Mouse (Mus musculus): ENCODE data around the gene C2cd2l.
A peak's percentile ranks its signal among the peaks of the same experiment; 100 is the strongest.
"Not testable (repeated sequence)": the region's sequence is repeated elsewhere in the genome, so short reads cannot be mapped to it uniquely, and the experiment has no call there.

The C2cd2l gene

DNA sequence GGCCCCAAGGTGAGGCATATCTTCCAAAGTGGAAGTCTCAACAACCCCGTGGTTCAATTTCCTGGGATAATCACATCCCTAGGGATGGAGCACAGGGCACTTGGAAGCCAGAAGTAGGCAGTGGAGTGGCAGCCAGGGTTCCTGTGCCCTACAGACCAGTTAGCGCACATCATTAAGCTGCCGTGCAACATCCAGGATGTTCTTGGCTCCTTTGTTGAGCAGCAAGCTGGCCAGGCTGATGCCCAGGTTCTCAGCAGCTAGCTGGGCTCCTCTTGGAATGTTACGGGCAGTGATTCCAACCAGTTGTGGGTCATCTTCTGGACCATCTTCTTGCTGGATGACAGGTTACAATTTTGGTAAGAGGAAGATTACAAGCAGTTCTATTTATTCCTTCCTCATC is 16.4 kb upstream of the C2cd2l start:
- DNase-seq (ENCODE audit: inconsistent age in 2 of 2, low spot score in 1 of 2): not testable (repeated sequence)

DNA sequence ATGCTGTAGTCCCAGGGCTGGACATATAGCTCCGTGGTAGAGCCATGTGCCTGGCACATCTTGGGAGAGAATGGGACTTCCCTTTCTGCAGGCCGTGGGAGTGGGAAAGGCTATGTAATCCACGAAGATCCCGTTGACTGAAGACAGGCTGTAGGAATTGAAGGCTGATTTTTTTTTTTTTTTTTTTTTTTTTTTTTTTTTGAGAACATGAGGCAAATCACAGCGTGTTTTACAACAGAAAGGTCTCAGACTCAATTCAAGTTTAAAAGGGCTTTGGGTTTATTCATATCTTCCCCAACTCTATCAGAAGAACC is 16.0 kb upstream of the C2cd2l start:
- DNase-seq (ENCODE audit: inconsistent age in 2 of 2, low spot score in 1 of 2): no peak

DNA sequence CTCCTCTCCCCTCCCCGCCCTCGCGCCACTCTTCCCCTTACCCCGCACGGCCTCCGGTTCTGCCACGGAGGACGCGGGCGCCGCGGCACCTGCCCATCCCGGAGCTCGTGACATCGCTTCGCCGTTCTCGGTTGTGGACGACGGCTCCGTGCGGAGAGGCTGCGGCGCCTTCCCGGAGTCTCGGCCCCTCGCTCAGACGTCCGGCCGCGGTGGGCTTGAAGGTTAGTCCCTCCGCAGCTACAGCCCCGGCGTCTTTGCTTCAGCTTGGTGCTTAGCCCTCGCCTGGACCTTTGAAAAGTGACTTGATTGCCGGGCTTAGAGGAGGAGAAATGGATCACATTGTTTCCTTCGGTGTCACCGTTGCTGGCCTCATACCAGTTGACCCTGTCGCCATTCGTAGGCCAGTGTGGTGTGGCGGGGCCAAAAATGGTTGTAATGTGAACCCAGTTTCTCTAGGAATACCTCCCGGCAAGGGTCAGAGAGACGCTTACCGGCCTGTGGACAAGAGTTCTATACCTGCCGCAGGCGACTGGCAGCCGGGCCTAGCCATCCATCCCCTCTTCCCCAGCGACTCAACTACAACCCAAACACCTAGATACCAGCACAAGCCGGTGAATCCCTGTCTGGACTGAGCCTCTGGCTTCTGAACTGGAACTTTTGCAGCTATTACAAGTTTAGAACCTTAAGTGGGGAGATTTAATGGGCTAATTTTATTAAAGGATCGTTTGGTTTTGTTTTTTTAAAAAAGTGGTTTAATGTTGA is 15.4 kb upstream of the C2cd2l start:
- DNase-seq (ENCODE audit: inconsistent age in 2 of 2, low spot score in 1 of 2): peak; percentile 61 to 86

DNA sequence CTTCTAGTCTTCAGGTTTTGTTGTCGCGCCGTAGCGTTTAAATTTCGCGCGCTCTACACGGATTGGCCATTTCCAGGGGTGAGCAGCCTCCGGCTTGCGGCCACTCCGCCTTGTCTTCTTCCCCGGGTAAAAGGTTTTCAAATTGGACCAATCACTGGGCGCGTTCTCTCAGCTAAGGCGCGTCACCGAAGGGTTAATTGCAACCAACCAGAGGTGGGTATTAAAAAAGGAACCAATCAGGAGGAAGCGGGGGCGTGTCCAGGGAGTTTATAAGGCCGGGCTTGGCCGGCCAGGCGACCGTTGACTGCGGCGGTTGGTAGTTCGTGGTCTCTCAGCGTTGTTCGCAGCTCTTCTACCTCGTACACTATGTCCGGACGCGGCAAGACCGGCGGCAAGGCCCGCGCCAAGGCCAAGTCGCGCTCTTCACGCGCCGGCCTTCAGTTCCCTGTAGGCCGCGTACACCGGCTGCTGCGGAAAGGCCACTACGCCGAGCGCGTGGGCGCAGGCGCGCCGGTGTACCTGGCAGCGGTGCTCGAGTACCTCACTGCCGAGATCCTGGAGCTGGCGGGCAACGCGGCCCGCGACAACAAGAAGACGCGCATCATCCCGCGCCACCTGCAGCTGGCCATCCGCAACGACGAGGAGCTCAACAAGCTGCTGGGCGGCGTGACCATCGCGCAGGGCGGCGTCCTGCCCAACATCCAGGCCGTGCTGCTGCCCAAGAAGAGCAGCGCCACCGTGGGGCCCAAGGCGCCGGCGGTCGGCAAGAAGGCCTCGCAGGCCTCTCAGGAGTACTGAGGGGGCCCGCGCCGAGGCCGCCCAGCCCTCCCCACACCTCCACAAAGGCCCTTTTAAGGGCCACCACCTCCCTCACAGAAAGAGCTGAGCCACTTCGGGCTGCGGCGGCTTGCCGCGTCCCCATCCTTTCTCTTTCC is 14.6 kb upstream of the C2cd2l start, which contains the start of gene H2afx:
Gene H2afx, plus strand, starts transcription at position 299 of the 935 bp plus-strand sequence.
- DNase-seq (ENCODE audit: inconsistent age in 2 of 2, low spot score in 1 of 2): peak; percentile 99

DNA sequence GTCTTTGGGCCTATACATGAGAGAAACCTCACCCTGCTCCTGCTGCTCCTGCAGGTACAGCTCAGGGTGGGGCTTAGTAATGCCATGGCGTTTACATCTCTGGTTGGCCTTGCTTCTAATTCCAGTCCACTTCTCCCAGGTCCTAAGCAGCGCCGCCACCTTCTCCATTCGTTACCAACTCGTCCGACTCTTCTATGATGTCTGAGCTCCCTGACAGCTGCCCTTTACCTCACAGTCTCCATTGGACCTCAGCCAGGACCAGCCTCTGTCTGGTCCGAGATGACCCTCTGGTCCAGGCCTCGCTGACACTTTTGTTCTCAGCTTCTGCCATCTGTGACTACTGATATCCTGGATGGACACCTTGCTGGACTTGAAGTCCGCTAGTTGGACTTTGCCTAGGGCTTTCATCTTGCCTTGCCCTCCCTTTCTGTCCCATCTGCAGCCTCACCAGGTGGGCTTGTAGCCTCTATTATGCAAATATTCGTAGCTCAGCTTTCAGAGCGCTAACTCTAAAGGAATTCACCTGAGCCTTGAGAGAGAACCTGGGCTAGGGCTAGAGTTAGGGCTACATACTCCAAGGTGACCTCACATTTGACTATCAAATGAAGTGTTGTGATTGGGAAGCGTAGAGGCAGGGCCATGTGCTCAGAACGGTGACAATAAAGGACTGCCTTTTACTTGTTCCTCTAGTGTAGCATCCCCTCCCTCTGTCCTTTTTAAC is 13.0 kb upstream of the C2cd2l start:
- no peak for DNase-seq (ENCODE audit: inconsistent age in 2 of 2, low spot score in 1 of 2)

DNA sequence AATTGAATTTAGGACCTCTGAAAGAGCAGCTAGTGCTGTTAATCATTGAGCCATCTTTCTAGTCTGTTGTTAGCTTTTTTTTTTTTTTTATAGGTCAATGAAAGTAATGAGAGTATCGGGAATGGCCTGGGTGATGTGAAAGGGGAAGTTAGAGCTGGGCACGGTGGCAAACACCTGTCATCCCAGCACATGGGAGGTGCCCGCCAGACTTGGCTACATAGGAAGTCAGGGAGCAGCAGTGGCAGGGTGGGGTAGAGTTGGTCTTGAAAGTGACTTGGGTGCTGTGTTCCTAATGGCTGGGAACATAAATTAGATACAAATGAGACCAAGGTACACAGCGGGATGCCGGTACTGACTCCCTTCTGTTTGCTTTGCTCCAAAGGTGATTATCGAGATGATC is 10.7 kb upstream of the C2cd2l start:
- DNase-seq (ENCODE audit: inconsistent age in 2 of 2, low spot score in 1 of 2): no peak

DNA sequence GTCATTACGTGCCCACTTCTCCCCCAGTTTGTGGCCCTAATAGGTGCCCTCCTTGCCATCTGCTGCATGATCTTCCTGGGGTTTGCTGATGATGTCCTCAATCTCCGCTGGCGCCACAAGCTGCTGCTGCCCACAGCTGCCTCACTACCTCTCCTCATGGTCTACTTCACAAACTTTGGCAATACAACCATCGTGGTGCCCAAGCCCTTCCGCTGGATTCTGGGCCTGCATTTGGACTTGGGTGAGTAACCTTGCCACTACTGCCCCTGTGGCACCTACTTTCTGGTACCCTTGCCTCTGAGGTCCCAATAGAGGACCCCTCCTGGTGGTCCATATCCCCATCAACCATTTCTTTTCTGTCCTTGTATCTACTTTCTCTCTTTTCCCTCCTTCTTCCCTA is 7.8 kb upstream of the C2cd2l start:
- no peak for DNase-seq (ENCODE audit: inconsistent age in 2 of 2, low spot score in 1 of 2)

DNA sequence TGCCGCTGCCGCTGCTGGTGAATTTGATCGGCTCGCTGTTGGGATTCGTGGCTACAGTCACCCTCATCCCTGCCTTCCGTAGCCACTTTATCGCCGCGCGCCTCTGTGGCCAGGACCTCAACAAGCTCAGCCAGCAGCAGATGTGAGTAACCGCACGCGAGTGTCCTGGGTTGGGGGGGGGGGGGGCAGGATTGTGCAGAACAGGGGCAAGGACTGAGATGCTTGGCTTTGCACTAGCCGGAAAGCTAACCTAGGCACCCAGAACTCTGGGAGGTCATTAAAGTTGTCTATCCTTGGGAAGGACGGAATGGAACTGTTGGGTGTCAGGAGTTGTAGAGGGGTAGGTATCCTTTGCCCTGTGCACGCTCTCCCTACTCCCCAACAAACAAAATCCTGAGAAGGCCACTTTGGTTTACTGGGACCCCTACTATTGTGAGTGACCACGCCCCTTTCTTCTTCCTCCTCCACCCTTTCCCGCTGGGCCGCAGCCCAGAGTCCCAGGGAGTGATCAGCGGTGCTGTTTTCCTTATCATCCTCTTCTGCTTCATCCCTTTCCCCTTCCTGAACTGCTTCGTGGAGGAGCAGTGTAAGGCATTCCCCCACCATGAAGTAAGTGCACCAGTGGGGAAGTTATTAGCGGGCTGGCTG is 7.1 kb upstream of the C2cd2l start:
- DNase-seq (ENCODE audit: inconsistent age in 2 of 2, low spot score in 1 of 2): peak in 1 of 2 experiments; percentile 78

DNA sequence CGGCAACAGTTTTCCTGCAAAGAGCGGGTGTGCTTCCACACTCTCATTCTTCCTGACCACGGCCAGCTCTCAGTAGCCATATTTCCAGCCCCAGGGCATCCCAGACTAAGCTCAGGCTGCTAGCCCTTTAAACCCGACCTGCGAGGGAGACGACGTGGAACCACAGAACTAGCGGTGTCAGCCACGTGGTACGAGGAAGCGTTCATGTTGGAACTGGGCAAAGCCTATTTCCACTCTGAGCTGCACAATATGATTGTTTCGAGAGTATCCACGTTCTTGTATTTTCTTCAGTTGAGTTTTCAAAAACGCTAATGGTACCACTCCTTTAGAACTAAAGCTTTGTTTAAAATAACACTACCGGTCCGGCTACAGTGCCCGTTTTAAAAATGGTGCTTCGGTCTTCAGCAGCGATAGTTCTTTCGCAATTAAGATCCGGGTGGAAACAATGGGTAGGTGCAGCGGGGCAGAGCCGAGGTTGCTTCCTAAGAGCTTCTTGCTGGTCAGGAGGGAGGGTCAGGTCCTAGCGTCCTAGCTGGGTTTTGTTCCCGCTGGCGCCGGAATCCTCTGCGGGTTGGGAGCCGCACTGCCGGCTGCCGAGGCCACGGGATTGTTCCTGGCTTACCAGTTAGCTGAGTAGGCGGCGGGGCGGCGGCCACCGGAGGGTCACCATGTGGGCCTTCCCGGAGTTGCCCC is 6.4 kb upstream of the C2cd2l start:
- DNase-seq (ENCODE audit: inconsistent age in 2 of 2, low spot score in 1 of 2): peak; percentile 89 to 96

DNA sequence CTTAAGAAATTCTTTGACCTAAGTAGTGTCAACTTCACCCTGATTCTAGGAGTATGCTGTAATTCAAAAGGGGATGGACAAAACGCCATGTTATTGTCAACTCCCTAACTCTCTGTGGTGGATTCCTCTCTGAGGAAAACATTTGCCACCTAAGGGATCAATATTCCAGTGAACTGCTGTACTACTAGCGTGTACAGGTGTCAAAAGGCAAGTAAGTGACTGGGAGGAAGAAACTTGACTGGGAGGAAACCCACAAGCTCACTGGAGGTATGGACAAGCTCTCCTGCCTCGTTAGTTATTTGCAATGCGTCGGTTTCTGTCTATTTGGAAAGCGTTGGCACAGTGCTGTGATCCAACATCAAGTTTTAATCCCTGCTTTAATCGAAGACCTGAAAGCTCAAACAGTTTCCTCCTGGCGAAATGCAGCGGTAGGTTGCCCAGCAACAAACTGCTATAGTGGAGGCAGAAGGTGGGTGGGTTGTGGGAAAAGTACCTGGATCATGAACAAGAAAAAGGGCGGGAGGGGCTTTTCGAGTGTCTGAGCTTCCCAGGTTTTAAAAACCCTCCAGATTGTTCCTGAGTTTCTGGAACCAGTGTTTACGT is 5.8 kb upstream of the C2cd2l start, which contains the start of gene Dpagt1:
Gene Dpagt1, plus strand, starts transcription at position 252 of the 603 bp plus-strand sequence.
- DNase-seq (ENCODE audit: inconsistent age in 2 of 2, low spot score in 1 of 2): no peak

DNA sequence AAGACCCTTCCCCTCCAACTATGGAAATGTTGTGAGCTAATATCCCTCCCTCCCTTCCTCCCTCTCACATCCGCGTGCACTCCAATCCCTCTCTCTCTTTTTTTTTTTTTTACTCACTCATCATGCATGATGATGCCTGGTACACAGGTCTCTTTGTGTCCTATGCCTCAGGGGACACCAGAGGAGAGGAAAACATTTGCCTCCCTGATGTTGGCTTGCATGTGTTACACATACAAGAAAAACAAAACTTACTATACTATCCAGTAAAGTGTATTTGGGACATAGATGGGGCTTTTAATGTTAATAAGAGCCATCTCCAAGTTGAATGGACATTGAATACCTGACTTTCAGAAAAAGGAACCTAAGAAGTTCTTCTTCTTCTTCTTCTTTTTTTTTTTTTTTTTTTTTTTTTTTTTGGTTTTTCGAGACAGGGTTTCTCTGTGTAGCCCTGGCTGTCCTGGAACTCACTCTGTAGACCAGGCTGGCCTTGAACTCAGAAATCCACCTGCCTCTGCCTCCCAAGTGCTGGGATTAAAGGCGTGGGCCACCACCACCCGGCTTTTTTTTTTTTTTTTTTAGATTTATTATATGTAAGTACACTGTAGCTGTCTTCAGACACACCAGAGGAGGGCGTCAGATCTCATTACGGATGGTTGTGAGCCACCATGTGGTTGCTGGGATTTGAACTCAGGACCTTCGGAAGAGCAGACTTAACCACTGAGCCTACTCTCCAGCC is 5.1 kb upstream of the C2cd2l start:
- not testable (repeated sequence) for DNase-seq (ENCODE audit: inconsistent age in 2 of 2, low spot score in 1 of 2)

DNA sequence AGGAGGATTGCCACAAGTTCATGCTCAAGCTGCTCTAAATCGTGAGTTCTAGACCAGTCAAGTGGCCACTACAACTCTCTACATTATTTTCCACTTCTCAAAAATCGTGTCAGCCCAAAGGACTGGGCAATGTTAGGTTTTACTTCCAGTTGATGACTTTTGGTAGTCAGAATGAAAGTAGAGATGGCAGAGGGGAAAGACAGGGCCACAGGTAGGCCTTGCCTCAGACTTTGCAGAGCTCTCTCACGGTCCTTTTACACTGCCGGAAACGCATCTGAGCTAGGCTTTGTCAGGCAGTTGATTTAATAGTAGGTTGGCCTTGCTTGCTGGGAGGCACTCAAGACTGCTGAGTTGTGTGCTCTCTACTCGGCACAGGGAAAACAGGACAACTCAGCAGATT is 4.1 kb upstream of the C2cd2l start:
- DNase-seq (ENCODE audit: inconsistent age in 2 of 2, low spot score in 1 of 2): peak; percentile 73 to 86

DNA sequence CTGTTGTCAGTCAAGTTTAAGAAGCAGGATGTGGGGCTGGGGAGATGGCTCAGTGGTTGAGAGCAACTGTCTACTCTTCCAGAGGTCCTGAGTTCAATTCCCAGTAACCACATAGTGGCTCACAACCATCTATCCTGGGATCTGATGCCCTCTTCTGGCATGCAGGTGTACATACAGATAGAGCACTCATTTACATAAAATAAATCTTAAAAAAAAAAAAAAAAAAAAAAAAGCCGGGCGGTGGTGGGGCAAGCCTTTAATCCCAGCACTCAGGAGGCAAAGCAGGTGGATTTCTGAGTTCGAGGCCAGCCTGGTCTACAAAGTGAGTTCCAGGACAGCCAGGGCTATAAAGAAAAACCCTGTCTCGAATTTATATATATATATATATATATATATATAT is 3.6 kb upstream of the C2cd2l start:
- DNase-seq (ENCODE audit: inconsistent age in 2 of 2, low spot score in 1 of 2): not testable (repeated sequence)

DNA sequence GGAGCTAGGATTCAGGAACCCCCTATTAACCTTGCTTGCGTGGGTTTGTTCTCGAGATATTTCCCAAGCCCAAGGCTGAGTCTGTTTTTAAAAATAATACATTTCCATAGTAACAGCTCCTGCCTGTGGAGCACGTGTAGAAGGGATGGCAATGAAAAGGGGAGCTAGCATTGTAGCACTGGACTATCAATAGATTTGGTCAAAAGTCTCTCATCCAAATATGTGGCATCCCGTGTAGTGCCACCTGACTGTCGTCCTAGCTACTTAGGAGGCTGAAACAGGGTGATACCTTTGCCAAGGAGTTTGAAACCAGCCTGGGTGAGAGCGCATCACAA is 681 bp upstream of the C2cd2l start:
- no peak for DNase-seq (ENCODE audit: inconsistent age in 2 of 2, low spot score in 1 of 2)

DNA sequence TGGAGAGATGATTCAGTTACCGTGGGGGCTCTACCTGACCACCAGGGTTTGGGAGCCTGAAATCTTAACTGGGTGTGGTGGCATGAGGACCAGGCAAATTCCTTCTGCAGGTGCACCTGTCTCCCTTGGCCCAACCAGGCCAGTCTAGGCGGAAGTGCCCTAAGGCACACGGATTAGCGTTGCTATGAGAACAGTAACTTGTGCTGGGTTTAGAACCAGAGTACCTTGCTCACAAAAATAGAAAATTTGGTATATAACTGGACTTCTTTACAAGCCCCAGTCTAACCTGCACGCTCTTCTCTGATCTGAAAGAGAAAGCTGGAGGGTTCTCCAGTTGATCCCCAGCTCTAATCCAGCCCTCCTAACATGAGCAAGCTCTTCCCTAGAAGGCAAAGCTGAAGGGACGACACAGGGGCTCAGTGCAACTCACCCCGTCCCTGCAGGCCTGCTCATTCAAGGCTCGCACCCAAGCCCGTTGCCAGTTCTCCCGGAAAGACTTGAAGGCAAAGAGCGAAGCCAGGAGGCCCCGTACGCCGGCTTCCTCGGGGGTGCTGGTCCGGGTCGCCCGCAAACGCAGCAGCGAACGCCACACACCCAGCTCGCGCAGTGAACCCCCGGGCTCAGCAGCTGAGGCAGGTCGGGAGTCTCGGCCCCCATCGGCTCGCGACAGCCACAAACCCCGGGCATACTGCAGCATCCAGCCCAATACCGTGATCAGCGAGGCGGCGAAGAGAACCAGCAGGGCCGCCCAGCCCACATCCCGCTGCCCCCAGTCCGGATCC is 789 bp downstream of the C2cd2l start:
- DNase-seq (ENCODE audit: inconsistent age in 2 of 2, low spot score in 1 of 2): peak in 1 of 2 experiments; percentile 83

DNA sequence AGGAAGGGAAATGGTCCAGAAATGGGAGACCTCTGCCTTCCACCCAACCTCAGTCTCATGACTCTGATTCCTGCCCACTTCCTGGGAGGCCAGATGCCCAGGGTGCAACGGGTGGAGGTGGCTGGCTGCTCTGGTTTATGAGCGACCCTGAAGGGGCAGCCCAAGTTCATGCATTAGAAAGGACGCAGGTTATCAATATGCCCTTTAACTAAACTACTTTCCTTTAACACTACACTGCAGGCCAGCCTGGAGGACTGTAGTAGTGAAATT is 1.3 kb downstream of the C2cd2l start:
- peak in 1 of 2 experiments; percentile 76 for DNase-seq (ENCODE audit: inconsistent age in 2 of 2, low spot score in 1 of 2)

DNA sequence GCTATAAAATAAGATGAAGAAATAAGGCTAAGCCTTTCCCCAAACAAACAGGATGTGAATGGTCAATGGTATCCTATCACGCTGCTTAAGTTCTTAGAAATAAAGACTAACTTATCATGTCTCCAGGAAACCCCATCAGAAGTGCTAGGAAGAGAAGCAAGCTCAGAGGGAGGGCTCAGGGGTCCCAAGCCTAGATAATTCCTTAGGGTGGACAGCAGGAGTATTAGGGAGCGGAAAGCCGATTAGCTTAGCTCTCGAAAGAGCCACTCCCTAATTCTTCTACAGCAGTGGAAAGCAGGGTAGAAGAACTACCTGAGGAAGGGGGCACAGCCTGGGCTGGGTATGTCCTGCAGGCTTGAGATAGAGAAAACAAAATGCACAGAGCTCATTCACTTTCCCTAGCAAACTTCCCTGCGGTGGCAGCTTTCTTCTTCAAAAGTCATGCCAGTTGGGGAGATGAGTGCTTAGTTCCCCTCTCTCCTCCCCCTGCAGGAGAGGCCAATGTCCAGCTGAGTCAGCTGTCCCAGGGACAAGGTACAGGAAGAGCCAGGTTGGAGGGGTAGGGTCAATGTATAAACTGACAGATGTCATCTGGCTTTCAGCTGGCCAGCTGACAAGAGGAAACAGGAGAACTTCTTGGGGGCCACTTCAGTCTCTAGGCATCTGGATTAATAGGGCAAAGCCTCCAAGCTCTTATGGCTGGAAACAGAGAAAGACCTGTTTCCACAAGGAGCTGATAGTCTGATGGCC is 1.8 kb downstream of the C2cd2l start:
- DNase-seq (ENCODE audit: inconsistent age in 2 of 2, low spot score in 1 of 2): peak in 1 of 2 experiments; percentile 8

DNA sequence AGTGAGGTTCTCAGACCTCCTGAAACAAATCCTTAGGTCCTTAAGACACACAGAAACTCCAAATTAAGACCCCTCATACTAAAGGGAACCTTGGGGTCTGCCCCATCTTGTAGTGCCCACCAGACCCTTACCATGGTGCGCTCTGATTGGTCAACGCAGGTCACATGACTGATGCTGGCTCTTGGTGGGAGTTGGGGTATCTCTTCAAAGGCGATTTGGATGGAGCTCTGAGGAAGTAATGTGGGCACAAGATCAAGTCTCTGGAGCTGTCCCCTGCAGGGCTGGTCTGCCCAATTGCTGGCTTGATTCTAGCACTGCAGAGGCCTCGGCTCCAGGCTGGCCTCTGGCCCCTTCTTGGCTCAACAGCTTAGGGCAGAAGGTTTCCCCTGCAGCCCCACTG is 2.6 kb downstream of the C2cd2l start:
- no peak for DNase-seq (ENCODE audit: inconsistent age in 2 of 2, low spot score in 1 of 2)

All from adrenal gland, adult (tissue).